Mouse (Mus musculus): ENCODE data around the gene Smad1.

Smad1 gene

DNA sequence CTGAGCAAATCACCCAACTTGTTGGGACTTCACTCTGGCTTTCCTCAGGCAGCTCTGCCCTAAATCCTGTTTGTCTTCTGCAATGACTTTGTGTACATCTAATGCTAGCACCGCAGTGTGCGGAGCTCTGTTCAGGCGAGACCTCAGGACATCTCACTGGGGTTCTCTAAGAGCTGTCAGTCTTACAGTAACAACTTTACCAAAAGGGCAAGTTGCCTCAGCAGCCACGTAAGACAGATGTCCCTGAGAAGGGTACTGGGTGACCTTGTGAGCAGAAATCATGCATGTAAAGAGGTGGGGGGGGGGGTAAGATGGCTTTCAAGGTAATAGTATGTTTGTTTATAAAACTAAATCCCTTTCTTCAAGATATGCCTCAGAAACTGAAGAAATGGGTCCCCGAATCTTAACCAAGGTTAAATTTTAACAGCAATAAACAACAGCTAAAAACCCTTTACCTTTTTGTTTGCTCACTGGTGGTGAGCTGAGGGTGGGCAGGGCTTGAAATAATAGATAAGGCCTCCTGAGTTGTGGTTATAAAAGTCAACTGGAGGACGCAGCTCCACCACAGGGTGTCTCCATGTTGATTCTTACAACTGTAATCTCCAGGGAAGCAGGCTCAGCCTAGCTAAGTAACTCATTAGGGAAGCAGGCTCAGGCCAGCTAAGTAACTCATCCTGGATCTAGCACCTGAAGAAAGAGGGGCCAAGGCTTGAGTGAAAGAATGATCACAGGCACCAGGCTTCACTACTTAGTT lies 38.4 kb downstream of the Smad1 start:
- no peak for DNase-seq (ENCODE audit: low read depth, low spot score)

DNA sequence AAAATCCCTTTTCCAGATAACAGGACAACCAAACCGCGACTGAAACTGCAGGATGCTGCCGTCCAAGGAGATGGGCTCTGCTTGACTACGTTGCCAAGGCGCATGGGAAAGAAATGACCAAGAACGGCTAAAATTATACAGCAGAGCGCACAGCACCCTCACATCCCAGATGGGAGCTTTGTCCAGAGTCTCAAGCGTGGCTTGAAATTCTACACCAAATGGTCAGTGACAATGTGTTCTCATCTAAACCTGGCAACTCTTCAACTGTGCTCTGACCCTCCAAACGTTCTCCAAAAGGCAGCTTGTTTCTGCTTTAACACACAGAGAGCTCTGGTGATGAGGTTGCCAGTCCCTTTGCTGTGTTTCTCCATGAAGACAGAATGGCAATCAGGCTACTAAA lies 39.0 kb downstream of the Smad1 start:
- peak; percentile 21 for DNase-seq (ENCODE audit: low read depth, low spot score)

DNA sequence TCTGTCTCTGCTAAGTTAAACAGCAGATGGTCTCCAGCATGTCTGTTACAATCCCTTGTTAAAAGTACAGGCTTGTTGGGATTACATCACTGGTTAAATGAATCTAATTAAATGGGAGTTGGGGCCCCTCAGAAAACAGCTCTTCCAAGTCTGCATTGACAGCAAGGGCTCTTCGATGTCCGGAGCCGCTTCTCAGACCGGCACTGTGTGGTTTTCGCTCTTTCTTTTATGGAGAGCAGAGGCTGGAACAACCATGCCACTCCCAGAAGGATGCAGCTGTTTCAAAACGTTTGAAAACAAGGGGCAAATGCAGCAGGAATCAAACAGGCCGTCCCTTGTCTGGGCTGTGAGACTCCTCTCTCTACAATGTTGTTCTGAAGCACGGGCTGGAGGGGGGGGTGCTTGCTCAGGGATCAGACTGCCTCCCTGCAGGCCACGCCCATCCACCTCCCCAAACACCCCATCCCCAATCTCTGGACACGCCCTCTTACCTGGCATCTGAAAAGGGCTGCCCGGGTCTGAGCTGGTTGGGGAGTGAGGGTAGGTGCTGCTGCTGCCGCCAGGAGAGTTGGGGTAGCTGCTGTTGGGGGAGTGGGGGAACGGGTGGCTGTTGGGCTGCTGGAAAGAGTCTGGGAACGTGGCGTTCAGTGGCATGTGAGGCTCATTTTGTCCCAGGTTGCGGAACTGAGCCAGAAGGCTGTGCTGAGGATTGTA lies 43.4 kb downstream of the Smad1 start:
- no peak for DNase-seq (ENCODE audit: low read depth, low spot score)

DNA sequence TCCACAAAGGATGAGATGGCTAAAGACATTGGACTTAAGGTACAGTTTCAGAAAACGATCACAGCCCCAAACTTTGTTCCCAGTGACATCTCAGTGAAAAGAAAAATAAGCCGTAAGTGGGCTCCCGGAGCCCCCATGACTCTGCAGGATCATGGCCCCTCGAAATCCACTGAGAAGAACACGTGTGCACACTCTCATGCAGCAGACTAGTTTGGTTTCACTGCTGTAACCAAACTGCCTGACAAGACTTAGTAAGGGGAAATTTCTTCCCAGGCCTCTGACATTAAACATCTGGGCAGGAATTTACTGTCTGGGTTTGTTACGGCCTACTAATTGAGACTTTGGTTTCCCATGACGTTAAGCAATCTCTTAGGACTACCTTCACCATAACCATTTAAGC lies 45.3 kb downstream of the Smad1 start:
- DNase-seq (ENCODE audit: low read depth, low spot score) = no peak

DNA sequence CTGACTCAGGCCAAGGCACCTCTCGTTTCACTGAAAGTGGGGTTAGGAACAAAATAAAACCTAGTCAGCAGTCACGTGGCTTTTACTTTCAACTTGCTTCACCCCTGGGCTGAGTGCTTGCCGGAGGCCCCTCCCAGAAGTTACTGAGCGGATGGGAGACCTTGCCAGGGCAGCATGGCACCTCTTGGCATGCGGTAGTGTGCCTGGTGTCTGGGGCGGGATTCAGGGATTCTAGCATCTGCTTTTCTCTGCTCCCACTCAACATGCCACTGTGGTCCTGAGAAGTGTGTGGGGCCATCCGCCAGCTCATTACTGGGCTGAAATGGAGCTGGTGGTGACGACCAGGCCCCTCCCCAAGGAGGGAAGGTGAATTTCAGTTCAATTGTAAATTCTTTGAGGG lies 47.4 kb downstream of the Smad1 start:
- no peak for DNase-seq (ENCODE audit: low read depth, low spot score)

DNA sequence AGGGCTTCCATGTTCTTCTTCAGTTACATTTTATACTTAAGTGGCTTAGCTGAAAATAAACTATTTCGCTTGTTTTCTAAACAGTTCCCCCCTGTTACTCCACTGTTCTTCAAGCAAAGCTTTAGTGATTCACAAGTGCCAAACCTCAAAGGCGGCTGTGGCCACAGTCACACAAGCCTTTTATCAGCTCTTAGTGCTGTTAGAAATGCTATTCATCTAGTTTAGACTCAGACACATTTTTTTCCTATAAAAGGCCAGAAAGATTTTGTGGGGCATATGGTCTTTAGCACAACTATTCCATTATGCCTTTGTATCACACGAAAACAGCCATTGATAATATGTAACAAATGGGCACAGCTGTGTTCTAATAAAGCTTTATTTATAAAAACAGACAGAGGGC lies 48.5 kb downstream of the Smad1 start:
- DNase-seq (ENCODE audit: low read depth, low spot score) = no peak

DNA sequence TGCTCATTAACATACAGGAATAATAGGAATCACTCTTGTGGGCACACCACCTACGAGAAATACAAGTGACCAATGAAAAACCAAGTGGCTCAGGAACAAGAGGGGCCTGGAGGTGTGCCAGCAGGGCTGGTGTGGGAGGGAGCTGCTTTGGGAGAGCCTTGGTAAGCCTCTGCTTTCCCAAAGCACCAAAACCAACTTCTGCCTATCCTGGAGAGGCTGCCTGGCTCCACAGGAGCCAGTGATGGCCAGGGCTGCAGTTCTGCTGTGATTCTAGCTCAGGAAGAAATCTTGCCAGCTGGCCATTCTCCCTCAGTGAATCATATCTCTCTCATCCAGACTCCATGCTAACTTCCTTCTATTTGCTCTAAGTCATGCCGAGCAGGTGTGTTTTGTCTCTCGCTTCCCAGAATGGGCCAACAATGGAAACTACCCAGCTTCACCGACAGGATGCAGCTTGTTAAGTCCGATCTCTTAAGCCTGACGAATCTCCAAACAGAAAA lies 49.2 kb downstream of the Smad1 start:
- DNase-seq (ENCODE audit: low read depth, low spot score) = peak; percentile 72

DNA sequence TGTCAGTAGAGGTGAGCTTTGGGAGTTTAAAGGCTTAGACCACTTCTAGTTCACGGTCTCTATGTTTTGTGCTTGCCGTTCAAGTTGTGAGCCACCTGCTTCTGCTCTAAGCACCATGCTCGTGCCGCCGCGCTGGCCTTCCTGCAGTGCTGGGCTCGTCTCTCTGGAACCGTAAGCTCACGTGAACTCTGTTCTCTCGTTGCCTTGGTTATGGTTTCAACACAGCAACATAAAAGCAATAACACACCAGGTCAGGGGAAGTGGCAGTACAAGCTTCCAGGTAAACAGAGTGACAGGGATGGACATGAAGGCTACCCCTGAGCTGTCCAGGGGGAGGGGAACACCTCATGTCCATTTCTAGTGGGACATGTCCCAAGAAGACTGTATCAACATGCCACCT lies 52.9 kb downstream of the Smad1 start:
- DNase-seq (ENCODE audit: low read depth, low spot score) = no peak

DNA sequence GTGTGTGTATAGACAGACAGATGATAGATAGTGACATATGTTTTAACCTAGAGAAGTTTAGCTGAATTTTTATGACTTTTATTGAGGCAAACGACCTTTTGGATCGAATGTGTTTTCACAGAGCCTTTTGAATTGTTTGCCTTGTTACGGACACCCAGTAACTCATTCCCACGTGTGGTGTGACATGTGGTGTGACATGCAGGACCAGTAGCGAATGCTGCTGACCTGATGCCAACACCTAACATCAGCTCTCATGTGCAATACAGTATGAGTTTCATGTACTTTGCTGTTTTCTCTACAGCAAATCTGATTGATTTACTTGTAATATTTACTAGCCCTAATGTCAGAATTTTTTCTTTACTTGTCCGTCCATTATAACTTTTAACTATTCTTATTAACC lies 53.5 kb downstream of the Smad1 start:
- DNase-seq (ENCODE audit: low read depth, low spot score) = no peak

DNA sequence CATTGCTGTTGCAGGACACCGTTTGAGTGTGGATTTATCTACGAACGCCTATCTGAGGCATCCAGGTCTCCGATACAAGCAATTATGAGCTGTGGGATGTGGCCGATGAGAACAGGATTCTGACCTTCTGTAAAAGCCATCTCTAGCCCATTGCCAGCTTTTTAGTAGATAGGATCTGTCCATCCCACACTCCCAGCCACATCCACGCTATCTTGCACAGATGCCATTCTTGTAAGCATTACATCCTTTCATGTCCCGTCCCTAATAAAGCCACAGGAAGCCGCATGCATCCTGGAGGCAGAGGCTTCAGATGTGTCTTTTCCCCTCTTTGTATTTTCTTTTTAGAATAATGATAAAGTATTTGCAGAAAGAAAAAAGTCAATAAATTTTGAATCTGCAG lies 58.1 kb downstream of the Smad1 start:
- no peak for DNase-seq (ENCODE audit: low read depth, low spot score)

DNA sequence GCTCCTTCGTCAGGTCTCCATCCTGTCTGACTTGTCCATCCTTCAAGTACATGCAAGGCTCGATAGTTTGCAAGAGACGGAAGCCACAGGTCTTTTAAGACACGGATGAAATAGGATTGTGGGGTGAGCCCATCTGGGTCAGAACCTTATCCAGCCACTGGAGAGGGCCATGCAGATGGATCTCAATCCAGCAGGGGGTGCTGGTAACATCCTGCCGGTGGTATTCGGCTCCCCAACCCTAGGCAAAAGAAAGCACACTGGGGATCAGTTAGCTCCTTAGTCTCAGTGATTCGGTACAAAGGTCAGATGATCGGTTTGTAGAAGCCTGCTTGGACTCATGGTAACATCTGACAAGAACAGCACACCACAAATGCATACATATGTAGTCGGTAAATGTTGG lies 59.8 kb downstream of the Smad1 start:
- no peak for DNase-seq (ENCODE audit: low read depth, low spot score)

DNA sequence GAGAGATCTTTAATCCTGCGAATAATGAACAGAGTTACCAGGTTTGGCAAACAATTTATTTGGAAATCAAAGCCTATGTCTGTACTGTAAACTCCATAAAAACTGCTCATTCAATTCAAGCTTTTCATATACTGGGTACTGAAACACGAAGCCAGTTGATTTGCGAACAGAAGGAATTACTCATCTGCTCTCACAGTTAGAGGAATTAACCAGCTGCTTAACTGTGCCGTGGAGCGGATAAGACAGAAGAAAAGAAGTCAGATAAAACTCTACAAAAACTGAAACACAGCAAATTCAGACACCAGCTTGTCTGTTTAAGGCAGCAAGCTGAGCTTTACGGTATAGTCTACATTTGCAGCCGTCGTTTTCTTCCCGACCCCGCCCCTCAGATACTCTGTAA lies 60.7 kb downstream of the Smad1 start:
- DNase-seq (ENCODE audit: low read depth, low spot score) = no peak

DNA sequence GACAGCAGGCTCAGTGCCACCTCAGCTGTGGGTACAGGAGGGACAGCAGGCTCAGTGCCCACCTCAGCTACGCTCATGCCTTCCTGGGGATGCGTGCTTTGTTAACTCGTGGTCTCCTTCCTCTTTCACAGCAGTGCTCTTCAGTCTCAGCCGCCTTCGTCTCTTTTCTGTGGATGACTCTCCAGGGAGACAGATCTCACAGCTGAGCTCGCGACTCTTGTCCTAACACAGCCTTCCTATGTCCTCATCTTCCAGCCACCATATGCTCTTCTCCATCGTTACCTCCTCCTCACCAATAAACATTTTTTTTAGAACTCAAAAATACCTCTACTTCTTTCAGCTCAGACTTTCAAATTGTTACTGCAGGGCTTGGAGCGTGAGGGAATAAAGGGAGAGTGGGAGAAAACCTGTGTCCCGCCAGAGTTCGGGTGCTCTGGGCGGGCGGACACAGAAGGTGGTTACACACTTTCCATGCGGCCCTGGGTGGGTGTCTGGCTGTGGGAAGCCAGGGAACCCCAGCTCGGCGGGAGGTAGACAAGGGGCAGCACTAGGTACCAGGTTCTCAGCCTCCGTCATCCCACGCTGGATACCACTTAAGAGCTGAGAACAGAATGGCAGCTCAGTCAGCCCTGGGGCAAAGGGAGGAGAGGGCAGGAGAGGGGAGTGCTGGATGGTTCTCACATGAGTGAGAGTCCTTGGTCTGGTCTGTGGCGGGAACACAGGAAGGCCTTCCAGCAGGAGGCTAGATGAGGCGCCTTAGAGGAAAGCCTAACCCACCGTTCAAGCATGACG lies 67.0 kb downstream of the Smad1 start:
- no peak for DNase-seq (ENCODE audit: low read depth, low spot score)

DNA sequence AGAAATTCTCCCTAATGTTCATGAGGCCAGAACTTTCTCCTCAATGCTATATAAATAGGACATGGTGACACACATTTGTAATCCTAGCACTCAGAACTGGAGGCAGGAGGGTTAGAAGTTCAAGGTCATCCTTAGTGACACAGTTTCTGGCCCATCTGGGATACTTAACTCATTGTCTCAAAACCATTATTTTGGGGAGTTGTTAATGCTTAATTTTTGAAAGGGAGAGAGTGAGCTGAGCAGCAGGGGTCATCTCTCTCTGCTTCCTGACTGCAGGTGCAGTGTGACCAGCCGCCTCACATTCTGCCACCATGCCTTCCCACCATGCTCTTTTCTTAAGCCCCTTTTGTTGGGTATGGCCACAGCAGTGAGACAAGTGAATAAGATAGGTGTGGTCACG lies 67.7 kb downstream of the Smad1 start:
- DNase-seq (ENCODE audit: low read depth, low spot score) = no peak

DNA sequence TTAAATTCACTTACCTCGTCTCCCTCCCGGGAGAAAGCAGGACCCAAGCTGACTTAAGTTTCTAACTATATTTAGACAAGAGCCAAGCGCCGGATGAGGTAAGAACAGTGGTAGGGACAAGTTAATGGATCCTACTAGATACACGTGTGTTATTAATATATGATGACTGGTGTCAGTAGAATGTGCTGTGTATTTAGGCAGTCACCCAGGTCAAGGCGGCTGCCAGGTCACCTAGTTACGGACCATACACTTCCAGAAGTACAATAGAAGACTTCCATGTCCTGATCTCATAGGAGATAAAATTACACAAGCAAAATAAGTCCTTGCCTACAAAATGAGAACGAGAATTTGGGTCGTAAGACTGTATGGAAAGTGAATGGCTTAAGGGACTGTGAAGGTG lies 68.3 kb downstream of the Smad1 start:
- peak; percentile 24 for DNase-seq (ENCODE audit: low read depth, low spot score)

DNA sequence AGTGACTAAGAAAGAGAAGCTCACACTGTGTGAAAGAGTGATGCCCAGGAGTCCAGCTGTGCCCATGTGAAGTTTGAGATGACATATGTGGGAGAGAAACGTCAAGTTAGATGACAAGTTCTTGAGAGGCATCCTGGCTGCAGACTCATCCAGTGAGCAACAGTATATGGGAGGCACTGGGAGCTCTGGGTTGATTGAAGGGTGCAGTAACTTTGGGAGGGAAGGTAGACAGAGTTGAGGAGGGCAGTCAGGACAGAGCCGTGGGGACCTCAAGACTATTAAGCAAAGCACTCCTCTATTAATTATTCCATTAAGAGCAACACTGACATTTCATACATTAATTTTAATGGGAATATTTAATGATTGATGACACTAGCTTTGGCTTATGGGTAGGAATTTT lies 69.6 kb downstream of the Smad1 start:
- no peak for DNase-seq (ENCODE audit: low read depth, low spot score)

DNA sequence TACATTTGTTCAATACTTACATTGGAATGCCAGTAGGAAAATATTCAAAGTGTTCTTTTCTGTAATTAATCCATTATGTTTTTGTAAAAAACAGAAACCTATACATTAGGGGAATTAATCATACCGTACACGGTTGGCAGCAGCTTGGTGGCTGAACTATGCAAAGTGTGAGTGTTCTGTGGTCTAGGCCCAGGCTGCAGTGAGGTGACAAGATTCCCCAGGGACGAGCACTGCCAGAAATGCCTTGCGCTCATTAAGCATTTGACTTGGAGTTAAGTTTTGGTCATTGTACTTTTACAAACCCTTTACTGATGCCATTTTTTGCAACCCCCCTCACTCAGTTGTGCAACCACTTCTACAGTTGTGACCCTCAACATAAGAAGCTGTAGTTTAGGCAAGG lies 70.1 kb downstream of the Smad1 start:
- no peak for DNase-seq (ENCODE audit: low read depth, low spot score)

DNA sequence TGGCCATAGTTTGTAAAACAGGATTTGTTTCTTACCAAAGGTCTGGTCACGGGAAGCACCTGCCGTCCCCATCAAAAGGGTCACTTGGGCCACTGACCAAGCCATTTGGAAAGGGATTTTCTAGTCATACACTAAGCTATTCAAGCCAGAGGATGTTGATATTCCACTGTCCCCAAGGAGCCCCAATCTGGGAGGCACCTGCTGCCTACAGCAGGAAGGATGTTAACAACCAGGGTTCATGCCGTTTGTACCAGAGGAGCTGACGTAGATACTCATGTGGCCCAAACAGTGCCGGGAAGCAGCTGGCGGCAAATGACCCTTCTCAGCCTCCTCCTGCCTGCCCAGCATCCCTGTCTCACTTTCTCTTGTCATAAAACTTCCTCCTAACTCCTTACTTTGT lies 73.8 kb downstream of the Smad1 start:
- DNase-seq (ENCODE audit: low read depth, low spot score) = peak; percentile 27

DNA sequence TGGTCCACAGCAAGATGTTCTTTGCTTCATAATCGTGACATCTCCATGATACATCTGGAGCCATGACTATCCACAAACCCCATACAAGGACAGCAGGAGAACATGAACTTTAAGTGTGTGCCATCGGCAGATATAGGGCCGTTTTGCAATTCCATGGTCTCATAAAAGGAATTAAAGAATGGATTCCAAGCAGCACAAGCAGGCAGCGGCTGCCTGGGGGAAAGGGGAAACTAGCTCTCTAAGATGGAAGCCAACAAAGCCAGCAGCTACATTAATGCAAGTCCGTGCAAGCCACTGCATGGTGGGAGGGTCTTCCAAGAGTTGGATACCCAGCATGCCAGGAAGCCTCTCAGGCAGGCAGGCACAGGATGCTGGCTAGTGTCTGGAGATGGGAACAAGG lies 74.4 kb downstream of the Smad1 start:
- no peak for DNase-seq (ENCODE audit: low read depth, low spot score)

DNA sequence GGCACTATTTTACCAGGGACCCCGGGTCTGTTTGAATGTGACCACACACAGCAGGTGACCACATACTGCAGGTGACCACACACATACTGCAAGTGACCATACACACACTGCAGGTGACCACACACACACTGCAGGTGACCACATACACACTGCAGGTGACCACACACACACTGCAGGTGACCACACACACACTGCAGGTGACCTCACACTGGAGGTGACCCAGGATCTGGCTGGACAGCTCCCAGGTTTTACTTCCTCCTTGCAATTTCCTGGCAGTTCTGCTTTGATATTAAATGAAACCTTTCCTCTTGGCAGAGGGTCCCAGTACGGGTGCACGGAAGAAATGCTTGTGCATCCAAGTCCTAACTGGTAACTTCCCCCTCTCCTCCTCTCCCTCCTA lies 75.3 kb downstream of the Smad1 start:
- no peak for DNase-seq (ENCODE audit: low read depth, low spot score)

DNA sequence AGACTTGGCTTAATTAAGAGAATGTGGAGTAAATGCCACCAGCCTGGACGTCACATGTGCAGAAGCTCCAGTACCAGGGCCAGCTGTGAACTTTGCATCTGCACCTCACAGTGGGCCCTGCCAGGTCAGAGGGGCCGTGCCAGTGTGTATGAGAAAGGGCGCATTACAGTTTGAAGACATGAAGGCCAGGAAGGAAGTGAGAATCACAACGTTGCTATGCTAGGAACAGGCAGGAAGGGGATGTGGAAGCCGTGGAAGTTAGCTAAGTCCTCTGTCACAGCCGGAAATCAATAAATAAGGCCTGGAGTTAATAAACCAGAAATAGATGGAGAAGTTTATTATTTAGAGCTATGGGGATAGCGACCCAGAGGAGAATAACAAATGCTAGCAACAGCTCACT lies 76.2 kb downstream of the Smad1 start:
- no peak for DNase-seq (ENCODE audit: low read depth, low spot score)

DNA sequence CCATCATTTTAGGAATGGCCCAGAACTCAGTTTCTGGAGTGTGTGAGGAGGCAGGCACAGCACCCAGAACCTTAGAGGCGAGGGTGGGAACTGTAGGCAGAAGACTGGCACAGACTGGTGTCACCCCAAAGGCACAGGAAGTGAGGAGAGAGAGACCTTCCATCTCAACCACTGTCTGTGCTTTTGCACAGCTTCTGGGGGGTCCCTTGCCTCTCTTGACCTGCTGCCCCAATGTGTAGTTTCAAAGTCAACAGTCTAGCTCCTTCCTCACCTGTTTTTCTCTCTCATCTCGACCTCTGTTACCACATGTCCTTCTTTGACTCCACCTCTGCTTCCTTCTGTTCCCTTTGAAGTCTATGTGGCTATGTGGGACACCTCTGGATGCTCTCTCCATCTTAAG lies 88.5 kb downstream of the Smad1 start:
- no peak for DNase-seq (ENCODE audit: low read depth, low spot score)

DNA sequence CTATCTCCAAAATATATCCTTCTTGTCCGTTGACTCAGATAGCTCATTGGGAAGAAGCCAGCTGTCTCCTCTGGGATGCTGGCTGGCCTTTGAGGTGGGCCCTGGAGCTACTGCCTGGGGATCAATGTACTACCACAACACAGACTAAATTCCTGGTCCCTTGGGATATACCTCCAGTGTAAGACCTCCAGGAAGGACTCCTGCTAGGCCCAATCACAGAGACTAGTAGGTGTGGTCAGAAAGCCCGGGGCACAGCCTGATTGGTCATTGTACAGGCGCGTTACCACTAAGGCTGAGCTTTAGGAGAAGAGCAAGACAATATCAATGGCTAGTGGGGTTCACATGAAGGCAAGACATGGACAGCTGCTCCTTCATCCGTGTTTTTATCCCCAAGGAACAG lies 93.4 kb downstream of the Smad1 start:
- no peak for DNase-seq (ENCODE audit: low read depth, low spot score)

All from skeletal muscle tissue, adult 2 months (tissue).